Mouse (Mus musculus): ENCODE measurements around the gene Tmem33.

- no peak for TF ChIP-seq CTCF (IDR thresholded peaks at IDR 0.05; ENCODE audit: low read depth, low read length)
- no peak for TF ChIP-seq POLR2A (IDR thresholded peaks at IDR 0.05; ENCODE audit: borderline replicate concordance, low read depth, low read length)
Observed at GRCm38 (mm10) chr5:67238303-67238702, 22.1 kb upstream of the Tmem33 start.

All from bone marrow macrophage, adult 2 months (primary cell).